Mouse (Mus musculus) yolk sac, embryonic 10.5 days (tissue): ENCODE measurements around the gene Dpf1.

ENCODE experiments used
- DNase-seq: peaks from one replicate; pipeline ENCODE4 v3.0.0-alpha.2; 2017; ENCODE audit warnings: low spot score

Dpf1 gene

DNA sequence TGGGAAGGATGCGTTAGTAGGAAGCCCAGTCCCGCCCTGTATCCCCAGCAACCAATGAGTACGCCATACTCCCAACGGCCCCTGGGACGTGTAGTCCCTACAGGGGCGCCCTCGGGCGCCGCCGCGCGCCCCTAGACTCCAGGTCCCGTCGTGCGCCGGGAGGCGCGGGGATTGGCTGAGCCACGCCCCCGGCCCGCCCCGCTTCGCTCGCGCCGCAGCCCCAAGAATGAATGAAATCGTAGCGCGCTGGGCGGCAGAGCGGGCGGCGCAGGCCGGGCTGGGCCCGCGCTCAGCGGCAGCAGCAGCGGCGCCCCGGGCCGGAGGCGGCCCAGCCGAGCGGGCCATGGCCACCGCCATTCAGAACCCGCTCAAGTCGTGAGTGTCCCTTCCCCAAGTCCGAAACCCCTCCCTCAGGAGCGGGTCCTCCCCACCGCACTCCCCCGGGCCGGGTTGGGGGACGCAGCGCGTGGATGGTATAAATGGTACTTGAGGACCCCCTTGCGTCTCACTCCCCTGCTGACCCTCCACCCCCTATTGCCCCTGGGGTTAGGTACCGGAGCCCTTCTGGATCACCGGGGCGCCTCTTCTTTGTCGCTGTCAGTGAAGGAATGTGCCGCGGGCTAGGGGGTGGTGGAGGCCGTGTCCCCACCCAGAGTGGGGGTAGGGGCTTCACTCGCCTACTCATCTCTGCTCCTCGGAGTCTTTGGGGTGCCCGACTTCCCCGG is at the start of gene Dpf1:
Gene Dpf1, plus strand, starts transcription at position 214 of the 725 bp plus-strand sequence.
- peak; percentile 74 for DNase-seq

DNA sequence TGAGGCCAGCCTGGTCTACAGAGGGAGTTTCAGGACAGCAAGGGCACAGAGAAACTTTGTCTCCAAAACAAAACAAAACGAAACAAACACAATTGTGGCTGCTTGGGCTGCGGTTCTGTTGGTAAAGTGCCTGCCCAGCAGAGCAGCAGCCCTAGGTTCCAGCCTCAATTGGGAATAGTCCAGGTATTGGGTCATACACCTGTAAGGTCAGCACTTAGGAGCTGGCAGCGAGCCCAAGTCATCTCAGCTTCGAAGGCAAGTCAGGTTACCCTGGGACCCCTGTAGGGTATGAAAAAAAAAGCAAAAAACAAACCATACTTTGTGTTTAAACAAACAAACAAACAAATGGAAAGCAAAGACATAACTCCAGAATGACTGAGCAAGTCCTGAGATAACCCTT is 47.9 kb upstream of the Dpf1 start:
- DNase-seq: no peak

DNA sequence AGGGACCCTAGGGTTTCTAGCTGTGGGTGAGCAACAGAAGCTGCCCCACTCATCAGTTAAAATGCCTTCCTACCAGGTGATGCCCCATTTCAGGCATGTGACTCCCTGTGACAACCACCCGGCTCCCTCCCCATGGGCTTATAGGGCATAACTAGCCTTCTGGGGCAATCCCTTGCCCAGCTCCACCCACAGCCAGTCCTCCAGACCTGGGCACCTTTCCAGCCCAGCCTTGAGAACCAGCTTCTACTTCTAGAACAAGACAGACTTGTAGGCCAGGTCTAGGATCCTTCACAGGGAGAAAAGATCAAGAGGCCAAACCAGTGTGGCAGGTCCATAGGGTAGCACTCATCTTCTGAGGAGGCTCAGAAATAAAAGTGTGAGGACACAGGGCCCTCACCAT is 46.4 kb upstream of the Dpf1 start:
- DNase-seq: no peak

DNA sequence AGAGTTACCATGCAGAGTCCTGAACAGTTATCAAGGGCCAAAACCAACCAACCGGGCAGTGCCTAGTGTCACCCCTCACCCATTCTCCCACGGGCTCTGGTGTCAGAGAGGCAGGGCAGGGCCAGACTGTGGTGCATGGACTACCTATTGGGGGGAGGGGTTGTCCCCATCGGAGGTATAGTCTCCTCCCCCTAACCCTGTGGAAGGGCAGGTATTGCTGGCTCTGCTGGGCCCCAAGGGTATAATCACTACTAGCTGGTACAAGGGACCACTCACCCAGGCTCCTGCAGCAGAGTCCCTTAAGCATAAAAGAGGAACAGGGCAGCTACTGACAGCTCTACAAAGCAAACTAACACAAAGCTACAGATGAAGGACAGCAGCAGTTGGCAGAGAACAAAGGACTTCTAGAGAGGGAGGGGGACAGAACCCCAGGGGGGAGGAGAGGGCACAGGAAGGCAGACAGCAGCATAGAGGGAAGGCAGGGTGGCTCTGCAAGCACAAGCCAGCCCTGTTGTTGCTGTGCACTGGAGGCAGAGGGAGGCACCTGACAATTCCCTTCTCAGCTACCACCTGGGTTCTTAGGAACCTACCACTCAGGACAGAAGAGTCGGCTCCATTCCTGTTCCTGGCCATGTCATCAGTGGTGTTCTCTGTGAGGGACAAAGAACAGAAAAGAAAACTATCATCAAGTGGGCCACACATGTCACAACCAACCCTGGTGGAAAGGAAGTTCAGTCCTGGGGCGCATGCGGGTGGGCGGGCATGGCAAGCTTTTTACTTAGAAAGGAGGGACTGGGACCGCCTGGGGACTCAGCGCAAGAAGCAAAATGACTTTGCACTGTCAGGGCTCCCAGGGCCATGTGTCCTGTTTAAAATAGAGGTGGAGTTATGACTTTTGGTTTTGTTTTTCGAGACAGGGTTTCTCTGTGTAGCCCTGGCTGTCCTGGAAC is 43.7 kb upstream of the Dpf1 start:
- DNase-seq: no peak

DNA sequence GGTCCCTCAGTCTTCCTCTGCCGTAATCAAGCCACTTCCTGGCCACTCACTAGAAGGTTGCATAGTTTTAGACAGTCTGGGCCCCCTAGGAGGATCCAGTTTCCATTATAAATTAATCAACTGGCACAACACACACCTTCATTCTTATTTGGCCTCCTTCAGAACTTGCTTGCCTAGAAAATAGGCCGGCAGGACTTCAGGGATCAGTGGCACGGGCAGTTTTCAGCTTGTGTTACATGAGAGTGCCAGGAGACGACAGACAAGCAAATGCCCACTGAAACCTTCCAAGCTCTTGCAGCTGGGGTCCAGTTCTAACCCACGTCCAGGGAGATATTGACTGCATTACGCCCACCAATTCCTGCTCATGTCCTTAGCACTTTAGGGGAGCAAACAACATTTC is 41.6 kb upstream of the Dpf1 start:
- no peak for DNase-seq

DNA sequence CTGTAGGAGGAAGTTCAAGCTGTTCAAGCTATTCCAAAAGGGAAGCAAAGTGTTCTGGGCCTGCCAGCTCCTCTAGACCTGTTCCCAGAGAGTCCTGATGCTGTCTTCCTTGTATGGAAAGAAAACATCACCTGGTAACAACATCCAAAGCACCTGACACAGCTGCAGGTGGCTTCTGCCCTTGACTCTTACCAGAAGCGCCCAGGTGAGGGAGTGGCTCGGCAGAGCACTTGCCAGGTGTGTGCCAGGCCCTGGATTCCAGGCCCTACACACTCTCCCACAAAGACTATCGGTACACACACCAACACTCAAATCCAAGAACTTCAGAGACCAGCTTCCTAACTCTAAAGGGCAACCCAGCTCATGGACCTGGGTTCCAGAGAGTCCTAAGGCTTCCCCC is 39.9 kb upstream of the Dpf1 start:
- no peak for DNase-seq

DNA sequence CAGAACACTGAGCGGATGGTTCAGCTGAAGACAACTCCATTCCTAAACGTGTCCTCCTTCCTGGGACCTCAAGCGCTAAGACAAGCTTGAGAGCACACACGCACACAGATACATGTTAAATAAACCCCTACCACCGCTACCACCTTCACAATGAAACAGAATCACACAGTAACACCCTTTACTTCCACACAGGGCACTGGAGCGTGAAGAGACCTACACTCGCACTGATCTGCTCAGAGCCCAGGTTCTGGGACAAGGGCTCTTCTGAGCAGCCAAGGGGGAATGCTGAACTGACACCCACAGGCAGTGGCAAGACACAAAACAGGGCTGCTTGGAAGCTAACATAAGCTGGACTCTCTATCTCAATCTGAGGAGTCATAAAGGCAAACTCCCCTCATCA is 38.1 kb upstream of the Dpf1 start:
- DNase-seq: no peak

DNA sequence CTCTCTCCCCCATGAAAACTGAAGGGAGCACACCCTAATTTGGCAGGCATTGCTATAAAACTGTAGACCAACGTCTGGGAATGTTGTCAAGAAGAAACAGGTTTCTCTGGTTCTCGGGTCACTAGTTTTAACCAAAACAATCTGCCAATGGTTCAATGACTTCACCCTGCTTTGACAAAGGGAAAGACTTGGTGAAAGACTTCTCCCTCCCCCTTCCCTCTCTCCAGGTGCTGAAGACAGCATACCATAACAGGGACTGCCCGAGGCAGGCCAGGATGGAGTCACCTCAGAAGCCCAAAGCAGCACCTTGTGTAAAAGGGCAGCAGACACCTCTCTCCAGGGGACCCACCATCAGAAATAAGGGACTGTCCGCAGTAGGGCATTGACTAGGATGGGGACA is 36.8 kb upstream of the Dpf1 start:
- no peak for DNase-seq

DNA sequence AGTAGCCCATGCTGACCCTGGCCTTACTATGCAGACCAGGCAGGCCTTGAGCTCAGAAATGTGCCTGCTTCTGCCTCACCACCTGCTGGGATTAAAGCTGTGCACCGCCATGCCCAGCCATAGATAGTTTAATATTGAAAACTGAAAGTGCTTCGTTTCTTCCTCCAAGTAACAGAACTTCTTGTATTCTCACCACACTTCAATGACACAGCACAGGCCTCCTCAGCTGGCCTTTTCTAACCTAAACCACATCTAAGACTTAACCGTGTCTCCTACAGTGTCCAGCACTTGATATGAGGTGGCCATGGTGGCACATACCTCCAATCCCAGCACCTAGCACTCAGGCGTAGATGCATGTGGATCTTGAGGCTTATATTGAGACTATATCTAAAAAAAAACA is 33.3 kb upstream of the Dpf1 start:
- DNase-seq: no peak

DNA sequence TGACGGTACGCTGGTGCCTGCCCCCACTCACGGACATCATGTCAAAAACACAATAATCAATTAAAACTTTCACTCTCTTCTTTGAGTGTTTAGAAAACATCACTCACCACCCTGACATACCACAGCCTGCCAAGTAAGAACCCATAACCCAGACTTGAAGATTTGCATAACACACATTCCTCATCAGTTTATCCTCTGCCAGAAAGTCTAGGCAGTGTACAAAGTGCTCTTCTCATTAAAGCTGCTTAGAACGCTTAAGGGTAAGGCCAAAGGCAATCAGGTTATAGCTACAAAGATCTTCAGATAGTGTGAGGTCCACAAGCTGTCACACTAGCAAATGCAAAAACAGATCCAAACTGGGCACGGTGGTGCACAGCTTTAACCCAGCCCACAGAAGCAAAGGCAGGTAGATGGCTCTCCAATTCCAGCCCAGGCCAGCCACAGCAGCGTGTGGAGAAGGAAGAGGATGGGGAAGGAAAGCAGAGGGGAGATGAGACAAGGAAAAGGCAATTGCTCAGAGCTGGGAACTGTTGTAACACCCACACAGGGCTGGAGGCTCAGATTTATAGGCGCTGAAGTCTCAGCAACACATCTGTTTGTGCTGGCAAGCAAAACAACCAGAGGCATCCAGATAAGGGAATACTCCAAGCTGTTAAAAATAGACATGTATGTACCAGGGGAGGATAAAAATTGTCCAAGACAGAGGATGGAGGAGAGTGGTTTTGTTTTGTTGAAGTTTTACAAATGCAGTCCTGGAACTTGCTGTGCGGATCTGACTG is 31.9 kb upstream of the Dpf1 start:
- DNase-seq: no peak

DNA sequence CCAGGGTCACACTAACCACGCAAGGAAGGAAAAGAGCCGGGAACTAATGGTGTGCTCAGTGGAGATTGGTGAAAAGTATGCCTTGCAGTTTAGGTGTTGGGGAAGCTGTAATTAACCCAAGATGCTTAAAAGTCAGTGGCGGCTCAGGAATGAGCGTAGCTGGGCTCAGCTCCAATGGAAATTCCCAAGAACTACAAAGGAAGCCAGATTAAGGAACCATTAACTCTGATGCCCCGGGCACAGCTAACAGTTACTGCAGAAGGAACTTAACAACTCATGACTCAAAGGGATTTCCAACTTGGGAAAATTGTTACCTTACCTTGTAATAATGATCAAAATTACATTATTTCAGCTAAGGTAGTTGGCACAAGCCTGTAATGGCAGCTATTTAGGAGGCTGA is 27.0 kb upstream of the Dpf1 start:
- DNase-seq: no peak

DNA sequence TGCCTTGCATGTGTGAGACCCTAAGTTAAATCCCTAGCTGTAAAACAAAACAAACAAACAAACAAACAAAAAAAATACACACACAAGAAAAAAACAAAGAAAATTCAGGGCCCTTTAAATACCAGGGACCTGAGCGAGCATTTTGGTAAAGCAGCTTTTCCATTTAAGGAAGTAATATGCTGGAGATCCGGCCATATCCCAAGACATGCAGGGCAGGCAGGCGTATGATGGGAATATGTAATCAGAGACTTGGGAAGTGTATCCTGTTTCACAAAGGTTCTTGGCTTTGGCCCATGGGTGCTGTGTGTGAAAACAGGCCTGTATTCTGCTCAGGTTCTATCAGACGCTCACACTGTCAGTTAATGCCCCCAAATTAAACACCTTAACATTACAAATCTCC is 26.2 kb upstream of the Dpf1 start:
- DNase-seq: no peak

DNA sequence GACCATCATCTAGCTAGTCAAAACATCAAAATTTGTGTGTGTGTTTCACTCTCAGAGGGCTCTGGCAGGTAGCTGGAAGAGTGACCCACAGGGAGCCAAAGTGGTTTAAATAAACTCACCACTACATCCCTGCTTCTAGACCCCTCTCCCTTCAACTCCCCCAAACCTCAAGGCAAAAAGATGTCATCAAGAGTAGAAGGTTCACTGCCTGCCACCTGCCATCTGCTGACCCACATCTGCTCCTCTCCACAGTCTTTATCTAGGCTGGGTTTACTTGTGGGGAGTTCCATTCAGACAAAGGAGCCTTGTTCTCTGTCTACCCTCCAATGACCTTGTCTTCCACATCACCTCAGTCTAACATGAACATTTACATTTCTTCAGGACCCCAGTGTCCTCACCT is 24.5 kb upstream of the Dpf1 start:
- no peak for DNase-seq

DNA sequence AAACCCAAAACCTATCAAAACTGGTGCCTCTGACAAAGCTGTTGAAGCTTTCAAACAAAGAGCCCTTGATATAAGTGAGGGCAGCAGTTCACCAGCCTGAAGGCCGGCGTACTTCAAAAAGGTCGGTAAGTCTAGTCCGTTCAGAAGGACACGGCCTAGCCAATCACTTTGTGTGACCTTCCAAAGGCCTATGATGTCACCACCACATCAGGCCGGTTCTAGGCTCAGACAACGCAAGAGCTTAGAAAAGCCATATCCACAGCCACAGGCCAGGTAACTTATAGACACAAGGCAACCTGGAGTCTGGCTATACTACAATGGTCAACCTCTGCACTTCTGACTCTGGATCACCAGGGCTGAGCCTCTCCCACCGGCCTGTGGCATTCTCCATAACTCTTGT is 23.8 kb upstream of the Dpf1 start:
- DNase-seq: no peak

DNA sequence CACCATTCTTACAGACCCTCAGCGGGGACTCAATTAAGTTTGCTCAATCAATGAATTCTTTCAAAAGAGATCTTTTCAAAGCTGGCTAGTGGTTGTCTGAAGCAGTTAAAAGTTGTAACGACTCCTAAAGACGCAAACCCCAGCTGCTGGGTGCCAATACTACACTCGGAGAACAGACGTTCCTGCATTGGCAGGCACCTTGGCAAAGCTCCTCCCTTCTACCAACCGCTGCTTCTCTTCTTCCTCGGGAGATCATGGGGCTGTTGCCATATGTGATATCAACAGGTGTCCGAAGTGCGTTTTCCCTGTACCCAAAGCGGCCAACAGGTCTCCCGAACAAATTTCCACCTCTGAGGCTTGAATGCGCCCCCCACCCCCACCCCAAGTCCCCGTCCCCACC is 22.9 kb upstream of the Dpf1 start:
- no peak for DNase-seq

DNA sequence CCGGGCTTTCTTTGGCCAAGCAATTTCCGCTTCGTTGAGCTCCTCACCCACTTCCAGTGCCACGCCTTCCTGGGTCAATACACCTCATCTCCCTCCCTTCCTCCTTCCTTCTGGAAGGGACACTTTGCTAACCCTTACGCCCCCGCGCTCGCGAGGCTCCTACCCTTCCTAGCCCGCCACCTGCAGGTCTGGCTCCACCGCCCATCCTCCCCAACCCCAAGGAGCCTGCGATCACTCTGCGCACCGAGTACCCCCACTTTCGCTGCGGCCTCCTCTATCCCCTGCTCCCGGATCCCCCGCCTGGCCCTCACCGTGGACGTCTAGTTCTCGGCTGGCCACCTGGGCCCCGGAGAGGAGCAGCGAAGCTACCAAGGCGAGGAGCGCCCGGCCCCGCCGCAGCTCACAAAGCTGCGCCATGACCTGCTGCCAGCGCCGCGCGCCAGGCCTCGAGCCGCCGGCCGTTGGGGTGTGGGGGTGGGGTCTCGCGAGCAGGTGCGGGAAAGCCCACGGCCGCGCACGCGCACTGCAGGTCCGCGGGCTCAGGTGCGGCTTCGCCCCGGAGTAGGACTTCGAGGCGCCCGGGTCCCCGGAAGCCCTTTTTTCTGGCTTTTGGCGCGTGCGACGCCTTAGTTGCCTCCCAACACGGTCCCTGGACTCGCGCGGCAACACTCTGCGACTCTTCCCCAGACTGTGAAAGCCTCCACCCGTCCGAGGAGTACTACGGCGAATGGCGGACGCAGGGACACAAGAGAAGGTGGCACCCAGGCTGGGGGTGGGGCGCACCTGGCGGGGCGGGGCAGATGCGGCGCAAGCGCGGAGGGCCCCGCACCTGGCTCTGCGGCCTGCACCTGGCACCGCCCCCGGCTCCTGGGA is 22.3 kb upstream of the Dpf1 start, which contains the start of gene Spint2:
Gene Spint2, minus strand, starts transcription at position 712 of the 873 bp plus-strand sequence.
- DNase-seq: peak; percentile 91

DNA sequence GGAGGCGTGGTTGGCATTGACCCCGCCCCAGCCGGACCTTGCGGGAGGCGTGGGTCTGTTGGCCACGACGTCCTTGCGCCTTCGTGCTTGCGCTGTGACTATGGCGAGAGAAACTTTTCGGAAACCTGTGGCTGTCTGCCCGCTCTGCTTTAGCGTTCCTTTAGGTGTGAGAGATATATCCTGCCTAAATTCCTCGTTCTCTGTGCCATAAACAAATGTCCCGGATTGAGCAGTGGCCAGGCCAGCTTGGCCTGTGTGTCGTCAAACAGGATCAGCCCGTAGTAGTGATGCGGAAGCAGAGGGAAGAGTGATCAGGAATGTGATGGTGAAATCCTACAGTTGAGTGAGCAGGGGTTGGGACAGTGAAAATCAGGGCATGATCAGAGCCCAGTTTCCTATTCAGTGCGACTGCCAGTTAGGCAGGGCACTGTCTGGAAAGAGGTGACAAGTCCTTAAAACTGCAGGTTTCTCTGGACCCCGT is 21.6 kb upstream of the Dpf1 start:
- DNase-seq: no peak

DNA sequence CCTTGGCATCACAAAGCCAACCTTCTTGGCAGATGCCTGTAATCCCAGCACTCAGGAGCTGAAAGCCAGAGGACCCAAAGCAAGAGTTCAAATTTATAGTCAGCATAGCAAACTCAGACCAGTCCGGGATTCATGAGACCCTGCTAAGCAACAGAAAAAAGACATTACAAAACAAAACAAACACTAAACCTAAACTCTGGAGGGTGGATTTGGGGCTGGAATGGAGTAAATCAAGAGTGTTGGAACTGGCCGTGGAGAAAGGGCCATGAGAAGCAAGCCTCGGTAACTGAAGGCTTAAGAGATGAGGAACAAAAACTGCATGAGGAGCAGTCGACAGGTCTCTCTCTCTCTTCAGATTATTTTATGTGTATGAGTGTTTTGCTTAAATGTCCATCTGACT is 19.9 kb upstream of the Dpf1 start:
- no peak for DNase-seq

DNA sequence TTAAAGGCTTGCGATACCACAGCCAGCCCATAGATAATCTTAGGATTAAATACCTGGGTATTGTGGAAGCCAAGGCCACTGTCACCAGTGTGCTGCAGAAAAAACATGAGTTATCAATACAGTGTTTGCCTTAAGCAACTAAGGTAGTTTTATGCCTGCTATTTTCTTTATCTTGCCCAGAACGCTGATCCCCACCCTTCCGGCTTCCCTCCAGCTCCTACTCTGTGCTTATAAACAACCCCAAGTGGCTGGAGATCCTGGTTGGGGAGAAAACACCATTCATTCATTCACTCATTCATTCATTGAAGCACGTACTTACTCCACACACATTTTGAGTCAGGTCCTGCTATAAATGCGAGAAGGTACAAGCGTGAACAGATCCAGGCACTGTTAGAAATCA is 19.2 kb upstream of the Dpf1 start:
- no peak for DNase-seq

DNA sequence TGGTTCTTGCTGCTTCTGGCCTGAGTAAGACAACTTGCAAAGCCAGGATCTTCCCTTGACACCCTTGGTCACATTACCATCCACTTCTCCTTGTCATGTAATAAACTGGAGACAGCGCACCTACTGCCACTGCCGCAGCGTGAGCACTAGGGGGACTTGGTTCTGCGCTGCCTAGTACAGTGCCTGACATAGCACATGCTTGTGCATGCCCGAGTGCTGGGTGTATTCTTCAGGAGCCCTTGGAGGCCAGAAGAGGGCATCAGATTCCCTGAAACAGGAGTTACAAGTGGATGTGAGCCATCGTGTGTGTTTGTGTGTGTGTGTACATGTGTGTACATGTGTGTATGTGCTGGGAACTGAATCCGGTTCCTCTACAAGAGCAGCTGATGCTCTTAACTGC is 16.3 kb upstream of the Dpf1 start:
- DNase-seq: no peak

DNA sequence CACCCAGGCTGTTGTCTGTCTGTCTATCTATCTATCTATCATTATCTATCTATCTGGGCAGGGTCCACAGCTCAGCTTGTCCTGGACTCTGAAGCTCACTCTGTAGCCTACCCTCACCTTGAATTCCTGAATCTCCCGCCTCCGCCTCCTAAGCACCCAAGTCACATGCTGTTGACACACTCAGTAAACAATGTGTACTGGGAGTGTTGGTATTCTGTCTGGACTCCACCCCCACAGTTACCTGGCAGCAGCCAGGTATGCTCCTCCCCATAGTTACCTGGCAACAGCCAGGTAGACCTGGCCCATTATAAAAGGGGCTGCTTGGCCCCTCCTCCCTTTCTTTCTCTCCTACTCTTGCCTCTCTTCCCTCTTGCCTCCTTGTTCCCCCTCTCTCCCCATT is 15.7 kb upstream of the Dpf1 start:
- DNase-seq: peak; percentile 81
